Mouse (Mus musculus): ENCODE measurements around the gene Slc37a1.

Gene Slc37a1

GRCm38 (mm10) chr17:31286492-31286891, at the start of gene Slc37a1:
Gene Slc37a1, plus strand, starts transcription at chr17:31286792.
- no peak for DNase-seq (ENCODE audit: low spot score)

GRCm38 (mm10) chr17:31238234-31239020, 48.2 kb upstream of the Slc37a1 start:
- no peak for DNase-seq (ENCODE audit: low spot score)

- DNase-seq (ENCODE audit: low spot score): no peak
Observed at GRCm38 (mm10) chr17:31241156-31241555, 45.4 kb upstream of the Slc37a1 start.

- DNase-seq (ENCODE audit: low spot score): peak; percentile 45
Observed at GRCm38 (mm10) chr17:31242764-31243163, 43.8 kb upstream of the Slc37a1 start.

- no peak for DNase-seq (ENCODE audit: low spot score)
Observed at GRCm38 (mm10) chr17:31245321-31245720, 41.3 kb upstream of the Slc37a1 start.

GRCm38 (mm10) chr17:31247144-31247543, 39.4 kb upstream of the Slc37a1 start:
- DNase-seq (ENCODE audit: low spot score): no peak

GRCm38 (mm10) chr17:31253951-31254350, 32.6 kb upstream of the Slc37a1 start:
- no peak for DNase-seq (ENCODE audit: low spot score)

GRCm38 (mm10) chr17:31254463-31254931, 32.1 kb upstream of the Slc37a1 start:
- DNase-seq (ENCODE audit: low spot score): peak; percentile 64

GRCm38 (mm10) chr17:31257149-31257548, 29.4 kb upstream of the Slc37a1 start:
- no peak for DNase-seq (ENCODE audit: low spot score)

GRCm38 (mm10) chr17:31257898-31258297, 28.7 kb upstream of the Slc37a1 start:
- no peak for DNase-seq (ENCODE audit: low spot score)

- no peak for DNase-seq (ENCODE audit: low spot score)
Observed at GRCm38 (mm10) chr17:31258310-31258865, 28.2 kb upstream of the Slc37a1 start.

- no peak for DNase-seq (ENCODE audit: low spot score)
Observed at GRCm38 (mm10) chr17:31259145-31259544, 27.4 kb upstream of the Slc37a1 start.

- no peak for DNase-seq (ENCODE audit: low spot score)
Observed at GRCm38 (mm10) chr17:31259825-31260224, 26.8 kb upstream of the Slc37a1 start.

GRCm38 (mm10) chr17:31260430-31260829, 26.2 kb upstream of the Slc37a1 start:
- DNase-seq (ENCODE audit: low spot score): no peak

- DNase-seq (ENCODE audit: low spot score): no peak
Observed at GRCm38 (mm10) chr17:31261352-31261751, 25.2 kb upstream of the Slc37a1 start.

- DNase-seq (ENCODE audit: low spot score): no peak
Observed at GRCm38 (mm10) chr17:31262715-31263114, 23.9 kb upstream of the Slc37a1 start.

GRCm38 (mm10) chr17:31263770-31264169, 22.8 kb upstream of the Slc37a1 start:
- DNase-seq (ENCODE audit: low spot score): no peak

- no peak for DNase-seq (ENCODE audit: low spot score)
Observed at GRCm38 (mm10) chr17:31264372-31264771, 22.2 kb upstream of the Slc37a1 start.

- DNase-seq (ENCODE audit: low spot score): no peak
Observed at GRCm38 (mm10) chr17:31265171-31265572, 21.4 kb upstream of the Slc37a1 start.

- DNase-seq (ENCODE audit: low spot score): no peak
Observed at GRCm38 (mm10) chr17:31265831-31266230, 20.8 kb upstream of the Slc37a1 start.

GRCm38 (mm10) chr17:31266321-31266950, 20.2 kb upstream of the Slc37a1 start:
- DNase-seq (ENCODE audit: low spot score): peak; percentile 61

- no peak for DNase-seq (ENCODE audit: low spot score)
Observed at GRCm38 (mm10) chr17:31267138-31267537, 19.5 kb upstream of the Slc37a1 start.

GRCm38 (mm10) chr17:31267603-31268002, 19.0 kb upstream of the Slc37a1 start:
- no peak for DNase-seq (ENCODE audit: low spot score)

Measured in T-cell, adult 2 months (primary cell).